Mouse (Mus musculus): ENCODE results near the gene Ydjc. TPM values are rescaled to one million over a fixed set of nuclear protein-coding genes. Genes with fewer than 3 reads are reported as not detected.

The Ydjc gene
- polyA plus RNA-seq, 1 experiment from 2014 or later = 5.3 TPM

DNA sequence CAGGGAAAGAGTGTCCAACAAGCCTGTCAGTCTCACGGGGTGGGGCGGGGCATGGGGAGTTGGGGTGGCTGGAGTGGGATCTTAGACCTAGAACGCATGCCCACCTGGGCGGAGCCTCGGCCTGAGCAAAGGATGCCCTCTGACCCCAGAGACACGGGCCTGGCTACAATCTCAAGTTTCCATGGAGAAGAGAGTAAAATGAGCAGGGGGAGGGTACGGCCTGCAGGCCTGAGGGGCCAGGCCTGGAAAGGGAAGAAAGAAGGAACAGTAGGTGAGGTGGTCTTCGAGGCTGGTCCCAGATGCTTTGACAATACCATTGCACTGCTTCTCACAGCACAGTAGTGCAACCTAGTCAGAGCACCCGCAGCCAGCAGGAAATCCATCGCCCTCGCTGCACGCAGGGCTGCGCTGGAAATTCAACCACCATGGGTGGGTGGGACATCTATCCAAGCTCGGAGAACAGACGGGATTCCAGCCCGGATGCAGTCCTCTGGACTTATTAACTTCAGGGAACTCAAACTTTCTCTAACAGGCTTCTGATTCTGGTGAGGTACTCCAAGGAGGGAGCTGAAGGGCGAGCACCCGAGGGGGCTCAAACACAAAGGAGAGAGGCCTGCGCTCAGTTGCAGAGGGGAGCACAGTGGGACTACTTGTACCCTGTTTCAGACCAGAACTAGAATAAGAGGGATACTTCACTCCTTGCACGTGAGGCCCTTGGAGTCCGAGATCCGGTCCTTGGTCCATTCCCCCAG, 20.1 kb upstream of the Ydjc start:
- peaks cover 10 to 16% of the 10 kb centered on the region in 2 experiments for H3K4me1 ChIP-seq (ENCODE audit: control insufficient read depth in 2 of 2, insufficient read depth in 2 of 2, low read length in 2 of 2)
- H3K4me2 ChIP-seq (ENCODE audit: low read length) = peak overlapping the region; percentile 83
- H3K27ac ChIP-seq (replicated peaks in 1 of 2; ENCODE audit: control insufficient read depth in 1 of 2, insufficient read depth in 1 of 2, low read depth in 2 of 2, low read length in 2 of 2) = peak overlapping the region; percentile 19 to 46; a peak in 3 of 4 replicates
- peaks cover 32% of the 10 kb centered on the region for H3K36me3 ChIP-seq (ENCODE audit: control insufficient read depth, insufficient read depth, low read length)
- no peaks in the 10 kb centered on the region for H3K27me3 ChIP-seq (ENCODE audit: control insufficient read depth, insufficient read depth, low read length)
- no peaks in the 10 kb centered on the region for H3K9me3 ChIP-seq (ENCODE audit: control insufficient read depth, low read length)
- ATAC-seq (ENCODE audit: insufficient number of reproducible peaks, insufficient read depth, low FRiP score, low read depth) = peak; percentile 19
- 5% methylated on average over 22 of the region's 22 CpGs for WGBS
- H3K9ac ChIP-seq (ENCODE audit: low read length) = peak overlapping the region; percentile 72
- peak overlapping the region; percentile 51 to 60 for H3K4me3 ChIP-seq (ENCODE audit: control insufficient read depth in 1 of 2, insufficient read depth in 1 of 2, low read depth in 1 of 2, low read length in 2 of 2)

DNA sequence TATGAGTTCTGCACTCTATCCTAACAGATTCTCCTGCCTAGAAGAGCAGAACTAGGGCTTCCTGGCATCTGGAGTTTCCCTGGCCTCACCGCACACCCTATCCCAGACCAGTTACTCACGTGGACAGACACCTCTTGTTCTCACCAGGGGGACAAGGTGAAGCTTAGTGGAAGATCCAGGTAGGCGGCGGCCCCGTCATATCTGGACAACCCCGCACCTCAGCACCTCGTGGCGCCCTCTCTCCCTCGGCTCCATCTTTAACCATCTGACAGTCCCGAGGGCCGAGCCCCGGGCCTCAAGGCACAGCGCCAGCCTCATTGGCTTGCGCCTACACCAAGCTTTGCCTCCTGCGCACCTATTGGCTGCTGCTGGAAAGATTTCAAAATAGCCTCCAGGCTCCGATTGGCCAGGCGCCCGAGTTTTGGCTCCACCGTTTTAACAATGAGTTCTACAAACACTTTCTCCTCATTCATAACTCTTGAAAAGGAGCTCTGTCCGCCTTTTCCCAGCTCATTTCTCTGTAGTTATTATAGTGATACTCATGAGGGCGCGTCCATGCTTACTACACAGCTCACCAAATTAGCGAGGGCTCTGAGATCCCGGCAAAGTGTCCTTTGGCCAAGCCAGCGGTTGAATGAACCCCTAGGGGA, 19.4 kb upstream of the Ydjc start, which contains the start of gene 2610318N02Rik:
2610318N02Rik (minus strand) TSS at position 297 of the 650 bp plus-strand sequence.
- peak within 1 kb of the TSS; percentile 39 to 46 for H3K27ac ChIP-seq (replicated peaks in 1 of 2; ENCODE audit: control insufficient read depth in 1 of 2, insufficient read depth in 1 of 2, low read depth in 2 of 2, low read length in 2 of 2)
- H3K27me3 ChIP-seq (ENCODE audit: control insufficient read depth, insufficient read depth, low read length) = no peaks in the 10 kb centered on the region
- ATAC-seq (ENCODE audit: insufficient number of reproducible peaks, insufficient read depth, low FRiP score, low read depth) = peak; percentile 79
- WGBS = under 1% methylated on average over 25 of the region's 25 CpGs
- peaks cover 10 to 16% of the 10 kb centered on the region in 2 experiments for H3K4me1 ChIP-seq (ENCODE audit: control insufficient read depth in 2 of 2, insufficient read depth in 2 of 2, low read length in 2 of 2)
- peak within 1 kb of the TSS; percentile 83 for H3K4me2 ChIP-seq (ENCODE audit: low read length)
- H3K36me3 ChIP-seq (ENCODE audit: control insufficient read depth, insufficient read depth, low read length) = peaks cover 26% of the 10 kb centered on the region
- H3K9ac ChIP-seq (ENCODE audit: low read length) = peak within 1 kb of the TSS; percentile 72
- no peaks in the 10 kb centered on the region for H3K9me3 ChIP-seq (ENCODE audit: control insufficient read depth, low read length)
- peak within 1 kb of the TSS; percentile 51 to 60 for H3K4me3 ChIP-seq (ENCODE audit: control insufficient read depth in 1 of 2, insufficient read depth in 1 of 2, low read depth in 1 of 2, low read length in 2 of 2)

GRCm38 (mm10) chr16:17127292-17127691, 17.1 kb upstream of the Ydjc start:
- Histone ChIP-seq H3K27ac (replicated peaks in 1 of 2; ENCODE audit: control insufficient read depth in 1 of 2, insufficient read depth in 1 of 2, low read depth in 2 of 2, low read length in 2 of 2) (no peak overlapping the region), H3K9ac (ENCODE audit: low read length) (no peak overlapping the region), H3K4me2 (ENCODE audit: low read length) (no peak overlapping the region), H3K36me3 (ENCODE audit: control insufficient read depth, insufficient read depth, low read length) (peaks cover 10% of the 10 kb centered on the region), H3K9me3 (ENCODE audit: control insufficient read depth, low read length) (no peaks in the 10 kb centered on the region), H3K27me3 (ENCODE audit: control insufficient read depth, insufficient read depth, low read length) (no peaks in the 10 kb centered on the region), H3K4me3 (ENCODE audit: control insufficient read depth in 1 of 2, insufficient read depth in 1 of 2, low read depth in 1 of 2, low read length in 2 of 2) (no peak overlapping the region), H3K4me1 (ENCODE audit: control insufficient read depth in 2 of 2, insufficient read depth in 2 of 2, low read length in 2 of 2) (peaks cover 12 to 22% of the 10 kb centered on the region in 2 experiments)
- 100% methylated on average over 1 of the region's 1 CpGs for WGBS
- ATAC-seq (ENCODE audit: insufficient number of reproducible peaks, insufficient read depth, low FRiP score, low read depth) = no peak

DNA sequence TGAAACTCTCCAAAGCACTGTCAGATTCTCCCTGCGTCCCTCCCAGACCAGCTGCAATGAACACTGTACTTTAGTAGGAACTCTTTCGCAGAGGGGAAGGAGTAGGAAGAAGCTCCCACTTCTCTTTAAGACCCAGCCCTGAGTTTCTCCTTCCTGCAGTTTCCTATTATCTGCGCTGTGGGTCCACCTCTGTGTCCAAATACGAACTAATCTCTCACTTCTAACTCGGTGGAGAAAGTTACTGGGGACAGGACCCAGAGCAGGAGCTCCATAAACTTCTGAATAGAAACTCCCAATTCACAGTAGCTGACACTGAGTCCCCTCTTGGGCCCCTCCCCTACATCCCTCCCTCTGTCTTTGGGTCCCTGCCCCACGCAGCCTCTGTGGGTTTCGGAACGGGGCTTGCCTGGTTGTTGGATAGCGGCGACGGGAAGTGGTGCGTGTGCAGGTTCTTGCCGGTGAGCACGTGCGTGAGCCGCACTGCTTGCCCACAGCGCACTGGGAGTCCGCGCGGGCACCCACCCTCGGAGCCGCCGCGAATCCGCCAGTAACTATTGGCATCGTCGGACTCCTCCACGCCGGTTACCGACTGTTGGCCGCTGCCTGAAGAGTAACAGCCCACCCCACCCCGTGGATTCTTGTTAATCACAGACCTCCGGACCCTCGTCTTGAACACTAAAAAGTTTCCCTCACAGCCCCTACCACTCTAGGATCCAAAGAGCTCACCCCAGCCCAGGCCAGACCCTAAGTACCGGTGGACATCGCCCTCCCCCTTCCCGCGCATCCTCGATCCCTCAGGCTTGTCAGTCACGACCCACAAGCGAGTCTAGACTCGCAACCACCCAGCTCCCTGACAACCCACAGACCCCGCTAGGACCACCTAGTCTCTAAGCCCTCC, 13.0 kb upstream of the Ydjc start:
- WGBS = 4% methylated on average over 43 of the region's 43 CpGs

DNA sequence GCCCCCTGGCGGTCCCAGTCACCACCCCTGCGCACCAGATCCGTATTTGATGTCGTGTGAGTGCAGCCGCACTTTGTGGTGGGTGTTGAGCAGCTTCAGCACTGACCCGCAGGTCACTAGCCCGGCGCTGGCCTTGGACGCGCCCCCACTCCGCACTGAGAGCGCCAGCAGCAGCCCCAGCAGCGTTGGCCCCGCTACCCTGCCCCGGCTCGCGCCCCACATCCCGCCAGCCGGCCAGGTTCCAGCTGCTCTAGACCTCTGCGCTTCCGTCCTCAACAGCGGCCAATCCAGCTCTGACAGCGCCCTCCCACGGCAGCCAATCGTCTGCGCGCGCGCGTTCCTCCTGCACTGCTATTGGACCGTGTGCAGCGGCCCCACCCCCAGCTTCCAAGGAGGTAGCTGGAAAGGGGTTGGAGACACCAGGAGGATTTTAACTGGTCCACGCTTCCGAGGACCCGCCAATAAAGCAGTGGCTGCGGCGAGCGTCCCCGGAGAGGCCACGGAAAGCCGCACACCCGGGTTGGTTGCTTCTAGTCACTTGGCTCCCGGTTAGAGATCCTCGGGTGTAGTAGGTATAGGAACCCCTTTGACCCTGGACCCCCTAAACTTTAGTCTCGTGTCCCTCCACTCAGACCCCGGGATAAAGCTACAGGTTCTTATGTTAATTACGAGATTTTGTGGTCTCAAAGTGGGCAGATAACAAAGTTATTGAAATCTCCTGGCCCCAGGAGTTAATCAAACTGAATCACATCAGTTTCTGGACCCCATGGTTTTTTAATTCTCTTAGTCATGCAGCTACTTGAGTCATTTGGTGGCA, 12.1 kb upstream of the Ydjc start, which contains the start of gene Sdf2l1:
Sdf2l1 (minus strand) TSS at position 295 of the 817 bp plus-strand sequence.
- Histone ChIP-seq H3K4me2 (ENCODE audit: low read length) (peak within 1 kb of the TSS; percentile 96), H3K9ac (ENCODE audit: low read length) (peak within 1 kb of the TSS; percentile 77), H3K4me1 (ENCODE audit: control insufficient read depth in 2 of 2, insufficient read depth in 2 of 2, low read length in 2 of 2) (peaks cover 2 to 12% of the 10 kb centered on the region in 2 experiments; a peak in 3 of 4 replicates), H3K27ac (replicated peaks in 1 of 2; ENCODE audit: control insufficient read depth in 1 of 2, insufficient read depth in 1 of 2, low read depth in 2 of 2, low read length in 2 of 2) (peak within 1 kb of the TSS; percentile 23 to 55; a peak in 2 of 4 replicates), H3K27me3 (ENCODE audit: control insufficient read depth, insufficient read depth, low read length) (no peaks in the 10 kb centered on the region), H3K36me3 (ENCODE audit: control insufficient read depth, insufficient read depth, low read length) (no peaks in the 10 kb centered on the region), H3K4me3 (ENCODE audit: control insufficient read depth in 1 of 2, insufficient read depth in 1 of 2, low read depth in 1 of 2, low read length in 2 of 2) (peak within 1 kb of the TSS; percentile 81 to 85), H3K9me3 (ENCODE audit: control insufficient read depth, low read length) (no peaks in the 10 kb centered on the region)
- peak; percentile 96 for ATAC-seq (ENCODE audit: insufficient number of reproducible peaks, insufficient read depth, low FRiP score, low read depth)
- under 1% methylated on average over 47 of the region's 47 CpGs for WGBS

More for the DNA sequence above, 13.0 kb upstream of the Ydjc start:
- no peaks in the 10 kb centered on the region for H3K27me3 ChIP-seq (ENCODE audit: control insufficient read depth, insufficient read depth, low read length)
- peak overlapping the region in 1 of 2 experiments; percentile 55; a peak in 1 of 4 replicates for H3K27ac ChIP-seq (replicated peaks in 1 of 2; ENCODE audit: control insufficient read depth in 1 of 2, insufficient read depth in 1 of 2, low read depth in 2 of 2, low read length in 2 of 2)
- H3K36me3 ChIP-seq (ENCODE audit: control insufficient read depth, insufficient read depth, low read length) = no peaks in the 10 kb centered on the region
- no peak; the same call in 1 of the 2 replicates for ATAC-seq (ENCODE audit: insufficient number of reproducible peaks, insufficient read depth, low FRiP score, low read depth)
- H3K4me2 ChIP-seq (ENCODE audit: low read length) = peak overlapping the region; percentile 96
- peak overlapping the region; percentile 77 for H3K9ac ChIP-seq (ENCODE audit: low read length)
- H3K4me3 ChIP-seq (ENCODE audit: control insufficient read depth in 1 of 2, insufficient read depth in 1 of 2, low read depth in 1 of 2, low read length in 2 of 2) = peak overlapping the region; percentile 81 to 85
- H3K4me1 ChIP-seq (ENCODE audit: control insufficient read depth in 2 of 2, insufficient read depth in 2 of 2, low read length in 2 of 2) = peaks cover 2 to 12% of the 10 kb centered on the region in 2 experiments; a peak in 3 of 4 replicates
- no peaks in the 10 kb centered on the region for H3K9me3 ChIP-seq (ENCODE audit: control insufficient read depth, low read length)

DNA sequence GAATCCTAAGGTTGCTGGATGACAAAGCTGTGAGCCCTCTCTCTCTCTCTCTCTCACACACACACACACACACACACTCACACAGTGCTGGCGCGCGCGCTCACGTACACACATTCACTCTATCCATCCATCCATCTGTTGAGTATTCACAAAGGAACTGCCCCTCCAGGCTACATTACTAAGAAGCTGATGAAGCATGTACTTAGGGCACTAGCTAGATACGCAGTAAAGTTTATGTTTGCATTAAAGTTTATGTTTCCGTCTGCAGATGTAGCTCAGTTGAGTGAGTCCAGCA, 11.6 kb upstream of the Ydjc start:
- H3K9ac ChIP-seq (ENCODE audit: low read length) = peak overlapping the region; percentile 73
- H3K4me1 ChIP-seq (ENCODE audit: control insufficient read depth in 2 of 2, insufficient read depth in 2 of 2, low read length in 2 of 2) = peaks cover 2 to 12% of the 10 kb centered on the region in 2 experiments; a peak in 3 of 4 replicates
- no peaks in the 10 kb centered on the region for H3K27me3 ChIP-seq (ENCODE audit: control insufficient read depth, insufficient read depth, low read length)
- no peak for ATAC-seq (ENCODE audit: insufficient number of reproducible peaks, insufficient read depth, low FRiP score, low read depth)
- 41% methylated on average over 7 of the region's 7 CpGs for WGBS
- H3K27ac ChIP-seq (replicated peaks in 1 of 2; ENCODE audit: control insufficient read depth in 1 of 2, insufficient read depth in 1 of 2, low read depth in 2 of 2, low read length in 2 of 2) = no peak overlapping the region; a peak in 1 of 4 replicates
- peak overlapping the region in 1 of 2 experiments; percentile 85; a peak in 2 of 4 replicates for H3K4me3 ChIP-seq (ENCODE audit: control insufficient read depth in 1 of 2, insufficient read depth in 1 of 2, low read depth in 1 of 2, low read length in 2 of 2)
- no peaks in the 10 kb centered on the region for H3K36me3 ChIP-seq (ENCODE audit: control insufficient read depth, insufficient read depth, low read length)
- H3K9me3 ChIP-seq (ENCODE audit: control insufficient read depth, low read length) = no peaks in the 10 kb centered on the region
- peak overlapping the region; percentile 96 for H3K4me2 ChIP-seq (ENCODE audit: low read length)

Data from heart, embryonic 14.5 days (tissue).